Mouse (Mus musculus) Patski (cell line): ENCODE measurements at regions not wholly inside any gene's neighbourhood (a gene's known extent, or its start where the extent isn't known, plus 50 kb on each side); places are given as distances from the start of the nearest gene placed in this dataset.

ENCODE experiments used
- ATAC-seq: fragments of 100-300 bp; one replicate; pipeline ENCODE4 v1.8.0; 2021
- CTCF ChIA-PET: fragments of 350-600 bp; sonication (Branson Sonifier 250); formaldehyde crosslinking; loops from one replicate; lab custom pipeline; 2022; ENCODE audit warnings: inconsistent platforms; lab: Charles Lee
- POLR2A ChIA-PET: fragments of 350-600 bp; sonication (Branson Sonifier 250); formaldehyde crosslinking; loops from one replicate; lab custom pipeline; 2022; ENCODE audit warnings: antibody characterized with exemption, inconsistent platforms; lab: Charles Lee
- DNase-seq: peaks from one replicate; pipeline ENCODE4 v3.0.0-alpha.2; 2011; ENCODE audit warnings: low read depth, low spot score
- H3K27me3 ChIP-seq: fragments of 371-371 bp; one replicate; pipeline ENCODE4 v1.5.1; 2021
- CTCF ChIP-seq: fragments of 100-300 bp; IDR thresholded peaks from one replicate; pipeline ENCODE4 v1.5.1; 2021
- in situ Hi-C: fragments of 300-500 bp; cut with MboI; formaldehyde crosslinking; loops from 3 replicates; pipeline ENCODE4 v1.11.1; 2018; ENCODE audit warnings: low pct_unique_long_range_greater_than_20kb, mixed read lengths

GRCm38 (mm10) chr1:20679744-20680341 lies 50.9 kb upstream of the Il17a start:
- H3K27me3 ChIP-seq: no peaks in the 10 kb centered on the region
- in situ Hi-C loops: no loop called here
- TF ChIP-seq CTCF: no peak
- POLR2A ChIA-PET: no interaction called here
- ATAC-seq (no peak), DNase-seq (no peak)
- CTCF ChIA-PET: interaction anchor here (1.0 to 1.5 kb wide), 3 partner anchors 9 to 74 kb away, joined by 3 read pairs; no protein-coding TSS in a partner anchor

GRCm38 (mm10) chr1:20680553-20680952 lies 50.2 kb upstream of the Il17a start:
- DNase-seq: no peak
- ChIA-PET CTCF (interaction anchor here (1.1 to 1.5 kb wide), 2 partner anchors 10 to 74 kb away, joined by 3 read pairs; no protein-coding TSS in a partner anchor), POLR2A (no interaction called here)
- H3K27me3 ChIP-seq: no peaks in the 10 kb centered on the region
- no peak for ATAC-seq
- in situ Hi-C loops: no loop called here
- no peak for TF ChIP-seq CTCF
